Mouse (Mus musculus) 3T3-L1 (cell line): ENCODE results near the gene Ank3.
A peak's percentile ranks its signal among the peaks of the same experiment; 100 is the strongest.

Experiments
- DNase-seq: peaks from one replicate; pipeline ENCODE4 v3.0.0-alpha.2; 2015; ENCODE audit warnings: low read depth, low spot score

Gene Ank3

GRCm38 (mm10) chr10:69656321-69656720, 257.7 kb downstream of the Ank3 start:
- peak; percentile 87 for DNase-seq

- DNase-seq = no peak
Observed at GRCm38 (mm10) chr10:69659818-69660217, 261.2 kb downstream of the Ank3 start.

- peak; percentile 93 for DNase-seq
Observed at GRCm38 (mm10) chr10:69662338-69662737, 263.8 kb downstream of the Ank3 start.

- no peak for DNase-seq
Observed at GRCm38 (mm10) chr10:69667482-69667881, 268.9 kb downstream of the Ank3 start.

GRCm38 (mm10) chr10:69670496-69670895, 271.9 kb downstream of the Ank3 start:
- DNase-seq = peak; percentile 67

- DNase-seq = peak; percentile 77
Observed at GRCm38 (mm10) chr10:69670959-69671358, 272.4 kb downstream of the Ank3 start.

GRCm38 (mm10) chr10:69671505-69671904, 272.9 kb downstream of the Ank3 start:
- DNase-seq = no peak

GRCm38 (mm10) chr10:69672545-69672944, 274.0 kb downstream of the Ank3 start:
- no peak for DNase-seq

- no peak for DNase-seq
Observed at GRCm38 (mm10) chr10:69678230-69678629, 279.7 kb downstream of the Ank3 start.

GRCm38 (mm10) chr10:69686336-69686735, 287.8 kb downstream of the Ank3 start:
- no peak for DNase-seq

GRCm38 (mm10) chr10:69689096-69689495, 290.5 kb downstream of the Ank3 start:
- DNase-seq = no peak

- DNase-seq = no peak
Observed at GRCm38 (mm10) chr10:69690131-69690960, 291.8 kb downstream of the Ank3 start.

GRCm38 (mm10) chr10:69690961-69691451, 292.4 kb downstream of the Ank3 start:
- no peak for DNase-seq

GRCm38 (mm10) chr10:69696019-69696418, 297.4 kb downstream of the Ank3 start:
- DNase-seq = no peak

- DNase-seq = no peak
Observed at GRCm38 (mm10) chr10:69698699-69699098, 300.1 kb downstream of the Ank3 start.

GRCm38 (mm10) chr10:69701226-69701625, 302.7 kb downstream of the Ank3 start:
- DNase-seq = no peak

- no peak for DNase-seq
Observed at GRCm38 (mm10) chr10:69705806-69706768, 307.5 kb downstream of the Ank3 start.

GRCm38 (mm10) chr10:69706851-69707788, 308.5 kb downstream of the Ank3 start:
- no peak for DNase-seq

- no peak for DNase-seq
Observed at GRCm38 (mm10) chr10:69707844-69708550, 309.4 kb downstream of the Ank3 start.

GRCm38 (mm10) chr10:69709631-69710030, 311.1 kb downstream of the Ank3 start:
- no peak for DNase-seq
